9 mouse cellular contexts compared by ENCODE assay signal in the genomic region with DNA sequence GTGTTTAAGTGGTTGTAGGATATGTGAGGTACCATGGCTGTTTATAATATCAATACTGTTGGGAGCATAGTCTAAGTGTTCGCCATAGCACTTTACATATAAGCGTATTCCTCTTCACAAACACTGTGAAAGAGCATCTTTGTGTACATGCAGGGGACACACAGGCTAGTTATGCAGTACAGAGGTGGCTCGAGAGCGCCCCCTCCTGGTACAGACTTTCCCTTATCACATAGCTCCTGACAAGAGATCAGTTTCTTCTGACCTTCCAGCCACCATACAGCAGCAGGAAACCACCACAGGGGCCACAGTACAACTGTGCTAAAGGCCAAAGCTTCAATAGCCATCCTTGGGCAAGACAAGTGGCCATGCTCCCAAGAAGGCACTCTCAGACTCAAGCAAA. TPM values are rescaled to one million over a fixed set of nuclear protein-coding genes. Genes with fewer than 3 reads are reported as not detected.
DNase-seq lines count a peak whose midpoint lies in the region; ATAC-seq lines count a peak whose summit lies in the region.
"Had no signal": no experiment of that assay in that cellular context is flagged by ENCODE, and none has a peak within 500 bp of the region (broad histone marks: within the 10 kb centered on the region; RNA-seq: fewer than 3 reads in every experiment).

No protein-coding gene starts in this region.

- DNase-seq in B cell, adult 2 months, result peak; percentile 89 to 90
- DNase-seq in adrenal gland, postnatal 36 days, result peak; percentile 54 to 71
- peak; percentile 61 to 79 for DNase-seq in kidney, postnatal 25 days
- DNase-seq in spleen, postnatal 10 days (ENCODE audit: low spot score in 2 of 2), result peak; percentile 70 to 86

- H3K27ac ChIP-seq in forebrain, embryonic 13.5 days, result no peak overlapping the region
- no peak overlapping the region for H3K27ac ChIP-seq in forebrain, embryonic 12.5 days
- H3K27ac ChIP-seq in lung, embryonic 16.5 days (ENCODE audit: low read length), result no peak overlapping the region
- H3K27ac ChIP-seq: stomach, embryonic 15.5 days had no signal

- no peaks in the 10 kb centered on the region for H3K27me3 ChIP-seq in forebrain, embryonic 13.5 days
- no peaks in the 10 kb centered on the region for H3K27me3 ChIP-seq in forebrain, embryonic 12.5 days
- H3K27me3 ChIP-seq in lung, embryonic 16.5 days (ENCODE audit: control insufficient read depth, insufficient read depth, low read depth, low read length), result no peaks in the 10 kb centered on the region
- H3K27me3 ChIP-seq: stomach, embryonic 15.5 days had no signal

- H3K9me3 ChIP-seq in forebrain, embryonic 13.5 days (replicated peaks), result no peaks in the 10 kb centered on the region
- H3K9me3 ChIP-seq in forebrain, embryonic 12.5 days, result no peaks in the 10 kb centered on the region
- H3K9me3 ChIP-seq in lung, embryonic 16.5 days (ENCODE audit: control insufficient read depth, low read length), result no peaks in the 10 kb centered on the region
- H3K9me3 ChIP-seq: stomach, embryonic 15.5 days had no signal

- H3K4me3 ChIP-seq in forebrain, embryonic 13.5 days, result no peak overlapping the region
- no peak overlapping the region for H3K4me3 ChIP-seq in forebrain, embryonic 12.5 days (replicated peaks)
- H3K4me3 ChIP-seq in lung, embryonic 16.5 days (ENCODE audit: low read length), result no peak overlapping the region
- H3K4me3 ChIP-seq: stomach, embryonic 15.5 days had no signal

- peaks cover 99% of the 10 kb centered on the region for H3K36me3 ChIP-seq in forebrain, embryonic 13.5 days (ENCODE audit: poor library complexity, severe bottlenecking)
- peaks cover 98% of the 10 kb centered on the region for H3K36me3 ChIP-seq in forebrain, embryonic 12.5 days (replicated peaks)
- peaks cover 62% of the 10 kb centered on the region for H3K36me3 ChIP-seq in lung, embryonic 16.5 days (ENCODE audit: control insufficient read depth, insufficient read depth, low read length)

- no peak overlapping the region for H3K4me2 ChIP-seq in forebrain, embryonic 13.5 days
- no peak overlapping the region for H3K4me2 ChIP-seq in forebrain, embryonic 12.5 days
- no peak overlapping the region for H3K4me2 ChIP-seq in lung, embryonic 16.5 days (ENCODE audit: low read depth, low read length)
- H3K4me2 ChIP-seq: stomach, embryonic 15.5 days had no signal

- no peaks in the 10 kb centered on the region for H3K4me1 ChIP-seq in forebrain, embryonic 13.5 days
- H3K4me1 ChIP-seq in forebrain, embryonic 12.5 days, result no peaks in the 10 kb centered on the region
- no peaks in the 10 kb centered on the region for H3K4me1 ChIP-seq in lung, embryonic 16.5 days (replicated peaks; ENCODE audit: control insufficient read depth, insufficient read depth, low read length)
- H3K4me1 ChIP-seq: stomach, embryonic 15.5 days had no signal

- 49% methylated on average over 4 of the region's 4 CpGs for WGBS in forebrain, embryonic 13.5 days
- WGBS in forebrain, embryonic 12.5 days, result 54% methylated on average over 4 of the region's 4 CpGs
- 46% methylated on average over 4 of the region's 4 CpGs for WGBS in lung, embryonic 16.5 days

- 0 out of 2 replicates have a peak, but pooled peaks have one; percentile 38 for ATAC-seq in forebrain, embryonic 13.5 days
- ATAC-seq in forebrain, embryonic 12.5 days (ENCODE audit: low FRiP score), result no peak
- peak; percentile 73 for ATAC-seq in erythroblast, adult 5-6 weeks (replicated peaks; ENCODE audit: low FRiP score, poor library complexity, severe bottlenecking)
- ATAC-seq in lung, embryonic 16.5 days (ENCODE audit: low read depth), result 0 out of 2 replicates have a peak, but pooled peaks have one; percentile 17

- H3K9ac ChIP-seq in forebrain, embryonic 13.5 days, result no peak overlapping the region
- H3K9ac ChIP-seq in forebrain, embryonic 12.5 days, result no peak overlapping the region
- H3K9ac ChIP-seq in lung, embryonic 16.5 days (ENCODE audit: low read length), result no peak overlapping the region
- H3K9ac ChIP-seq: stomach, embryonic 15.5 days had no signal

RNA-seq across cellular contexts. Expression of a gene that starts 10.6 kb away (rescaled TPM):
- polyA plus RNA-seq in forebrain, embryonic 13.5 days (2015; fragmentation: Nextera tagmentation; extraction: Ambion mirVana), result 86.9 and 99.0 TPM in 2 replicates
- polyA plus RNA-seq in forebrain, embryonic 12.5 days (2016; fragmentation: Nextera tagmentation; extraction: Ambion mirVana), result 78.7 and 102 TPM in 2 replicates
- 10 to 100 TPM; 32.7 to 40.3 TPM for total RNA-seq in adrenal gland, postnatal 36 days (2021)
- total RNA-seq in erythroblast, adult 5-6 weeks (2015; ENCODE audit: low replicate concordance), result 23.2 and 40.9 TPM in 2 replicates
- total RNA-seq in erythroblast, adult 5-6 weeks (2017; ENCODE audit: low replicate concordance), result 24.1 and 30.1 TPM in 2 replicates
- 146 and 148 TPM in 2 replicates for polyA plus RNA-seq in lung, embryonic 16.5 days (2015; fragmentation: Nextera tagmentation; extraction: Ambion mirVana)

RNA-seq across cellular contexts. Expression of a gene that starts 12.4 kb away (rescaled TPM):
- polyA plus RNA-seq in forebrain, embryonic 13.5 days (2015; fragmentation: Nextera tagmentation; extraction: Ambion mirVana), result 23.3 and 24.6 TPM in 2 replicates
- 26.7 and 29.7 TPM in 2 replicates for polyA plus RNA-seq in forebrain, embryonic 12.5 days (2016; fragmentation: Nextera tagmentation; extraction: Ambion mirVana)
- 10 to 100 TPM; 22.0 to 32.4 TPM for total RNA-seq in adrenal gland, postnatal 36 days (2021)
- 3.3 and 6.5 TPM in 2 replicates for total RNA-seq in erythroblast, adult 5-6 weeks (2015; ENCODE audit: low replicate concordance)
- 7.0 and 8.4 TPM in 2 replicates for total RNA-seq in erythroblast, adult 5-6 weeks (2017; ENCODE audit: low replicate concordance)
- polyA plus RNA-seq in lung, embryonic 16.5 days (2015; fragmentation: Nextera tagmentation; extraction: Ambion mirVana), result 17.0 and 21.5 TPM in 2 replicates

RNA-seq across cellular contexts. Expression of a gene that starts 12.6 kb away (rescaled TPM):
- polyA plus RNA-seq in forebrain, embryonic 13.5 days (2015; fragmentation: Nextera tagmentation; extraction: Ambion mirVana), result 1.0 and 1.3 TPM in 2 replicates
- 1.1 and 1.7 TPM in 2 replicates for polyA plus RNA-seq in forebrain, embryonic 12.5 days (2016; fragmentation: Nextera tagmentation; extraction: Ambion mirVana)
- total RNA-seq in adrenal gland, postnatal 36 days (2021), result 1 to 10 TPM; 3.3 TPM
- 0.63 TPM in 1 of 2 replicates, not detected in the other for total RNA-seq in erythroblast, adult 5-6 weeks (2015; ENCODE audit: low replicate concordance)
- total RNA-seq in erythroblast, adult 5-6 weeks (2017; ENCODE audit: low replicate concordance), result 0.51 and 0.56 TPM in 2 replicates
- polyA plus RNA-seq in lung, embryonic 16.5 days (2015; fragmentation: Nextera tagmentation; extraction: Ambion mirVana), result 2.7 and 3.1 TPM in 2 replicates
